Mouse (Mus musculus) MN1 (cell line): ENCODE measurements around the gene Scg3.
"Not testable (repeated sequence)": the region's sequence is repeated elsewhere in the genome, so short reads cannot be mapped to it uniquely, and the experiment has no call there.

ENCODE experiments used
- DNase-seq: peaks from one replicate; pipeline ENCODE4 v3.0.0-alpha.2; 2016; ENCODE audit warnings: low spot score

Scg3 gene

GRCm38 (mm10) chr9:75625556-75626307, 58.1 kb downstream of the Scg3 start, which contains the start of gene Lysmd2:
Lysmd2 (plus strand) TSS chr9:75625741.
- DNase-seq, result peak; percentile 73

- DNase-seq, result no peak
These were observed 58.8 kb downstream of the Scg3 start for GRCm38 (mm10) chr9:75624983-75625555.

GRCm38 (mm10) chr9:75621428-75621827, 62.4 kb downstream of the Scg3 start:
- no peak for DNase-seq

- DNase-seq, result not testable (repeated sequence)
These were observed 64.1 kb downstream of the Scg3 start for GRCm38 (mm10) chr9:75619761-75620160.

GRCm38 (mm10) chr9:75618836-75619400, 64.9 kb downstream of the Scg3 start:
- DNase-seq, result no peak

- no peak for DNase-seq
These were observed 67.3 kb downstream of the Scg3 start for GRCm38 (mm10) chr9:75616560-75616959.

- peak; percentile 82 for DNase-seq
These were observed 73.0 kb downstream of the Scg3 start, which contains the start of gene Tmod2 for GRCm38 (mm10) chr9:75610571-75611493. Tmod2 (minus strand) TSS chr9:75611325.

GRCm38 (mm10) chr9:75609965-75610364, 73.9 kb downstream of the Scg3 start:
- DNase-seq, result peak; percentile 40

- peak; percentile 34 for DNase-seq
These were observed 74.4 kb downstream of the Scg3 start for GRCm38 (mm10) chr9:75609505-75609904.

- DNase-seq, result no peak
These were observed 76.4 kb downstream of the Scg3 start for GRCm38 (mm10) chr9:75607496-75607895.

GRCm38 (mm10) chr9:75601510-75601909, 82.3 kb downstream of the Scg3 start:
- DNase-seq, result no peak

GRCm38 (mm10) chr9:75600166-75600934, 83.5 kb downstream of the Scg3 start:
- DNase-seq, result peak; percentile 77

GRCm38 (mm10) chr9:75599191-75599841, 84.5 kb downstream of the Scg3 start:
- DNase-seq, result peak; percentile 25

- DNase-seq, result no peak
These were observed 86.3 kb downstream of the Scg3 start for GRCm38 (mm10) chr9:75597596-75597995.

GRCm38 (mm10) chr9:75597036-75597435, 86.8 kb downstream of the Scg3 start:
- DNase-seq, result no peak

- DNase-seq, result peak; percentile 44
These were observed 90.4 kb downstream of the Scg3 start for GRCm38 (mm10) chr9:75593481-75593880.
